Mouse (Mus musculus): ENCODE measurements around the gene Ly75. TPM values are rescaled to one million over a fixed set of nuclear protein-coding genes. Genes with fewer than 3 reads are reported as not detected.

Gene Ly75
- polyA plus RNA-seq, 1 experiment from 2014 or later: 4.2 TPM

- H3K36me3 ChIP-seq: no peaks in the 10 kb centered on the region
- ATAC-seq (ENCODE audit: insufficient number of reproducible peaks, insufficient read depth, low FRiP score, low TSS enrichment): peak; percentile 74; the same call in 1 of the 2 replicates
- H3K27me3 ChIP-seq: no peaks in the 10 kb centered on the region
- peaks cover 3% of the 10 kb centered on the region; the same call in 1 of the 2 replicates for H3K4me1 ChIP-seq
- whole genome bisulfite sequencing: 30% methylated on average over 1 of the region's 1 CpGs
- no peak overlapping the region for H3K9ac ChIP-seq
- H3K27ac ChIP-seq: peak overlapping the region; percentile 58; the same call in 1 of the 2 replicates
- no peak overlapping the region for H3K4me3 ChIP-seq
- no peak overlapping the region for H3K4me2 ChIP-seq (replicated peaks)
- no peaks in the 10 kb centered on the region for H3K9me3 ChIP-seq
Observed at GRCm38 (mm10) chr2:60267567-60267966, 115.5 kb downstream of the Ly75 start.

- Histone ChIP-seq H3K9me3 (no peaks in the 10 kb centered on the region), H3K4me2 (replicated peaks) (no peak overlapping the region), H3K4me3 (no peak overlapping the region), H3K4me1 (no peaks in the 10 kb centered on the region), H3K27me3 (no peaks in the 10 kb centered on the region), H3K27ac (no peak overlapping the region), H3K9ac (no peak overlapping the region), H3K36me3 (no peaks in the 10 kb centered on the region)
- ATAC-seq (ENCODE audit: insufficient number of reproducible peaks, insufficient read depth, low FRiP score, low TSS enrichment): no peak
- 81% methylated on average over 5 of the region's 5 CpGs for WGBS
Observed at GRCm38 (mm10) chr2:60260621-60261350, 122.3 kb downstream of the Ly75 start.

GRCm38 (mm10) chr2:60259186-60259585 is 123.9 kb downstream of the Ly75 start:
- ATAC-seq (ENCODE audit: insufficient number of reproducible peaks, insufficient read depth, low FRiP score, low TSS enrichment): no peak
- Histone ChIP-seq H3K36me3 (peaks cover 4% of the 10 kb centered on the region; the same call in 1 of the 2 replicates), H3K4me2 (replicated peaks) (no peak overlapping the region), H3K27ac (no peak overlapping the region), H3K4me1 (no peaks in the 10 kb centered on the region), H3K9me3 (no peaks in the 10 kb centered on the region), H3K9ac (no peak overlapping the region), H3K27me3 (no peaks in the 10 kb centered on the region), H3K4me3 (no peak overlapping the region)
- WGBS: 95% methylated on average over 5 of the region's 5 CpGs

GRCm38 (mm10) chr2:60256751-60257150 is 126.4 kb downstream of the Ly75 start:
- no peak overlapping the region for H3K27ac ChIP-seq
- H3K36me3 ChIP-seq: peaks cover 10% of the 10 kb centered on the region; the same call in 1 of the 2 replicates
- no peaks in the 10 kb centered on the region for H3K27me3 ChIP-seq
- ATAC-seq (ENCODE audit: insufficient number of reproducible peaks, insufficient read depth, low FRiP score, low TSS enrichment): no peak
- H3K9ac ChIP-seq: no peak overlapping the region
- no peak overlapping the region for H3K4me3 ChIP-seq
- 86% methylated on average over 2 of the region's 2 CpGs for WGBS
- no peaks in the 10 kb centered on the region for H3K4me1 ChIP-seq
- H3K9me3 ChIP-seq: no peaks in the 10 kb centered on the region
- no peak overlapping the region for H3K4me2 ChIP-seq (replicated peaks)

GRCm38 (mm10) chr2:60253506-60253905 is 129.6 kb downstream of the Ly75 start:
- Histone ChIP-seq H3K9me3 (no peaks in the 10 kb centered on the region), H3K36me3 (peaks cover 17% of the 10 kb centered on the region), H3K4me2 (replicated peaks) (no peak overlapping the region), H3K4me3 (no peak overlapping the region), H3K27me3 (no peaks in the 10 kb centered on the region), H3K4me1 (no peaks in the 10 kb centered on the region), H3K27ac (no peak overlapping the region), H3K9ac (no peak overlapping the region)
- no peak for ATAC-seq (ENCODE audit: insufficient number of reproducible peaks, insufficient read depth, low FRiP score, low TSS enrichment)

GRCm38 (mm10) chr2:60252782-60253181 is 130.3 kb downstream of the Ly75 start:
- 86% methylated on average over 4 of the region's 4 CpGs for WGBS
- H3K4me2 ChIP-seq (replicated peaks): no peak overlapping the region
- H3K27ac ChIP-seq: no peak overlapping the region
- H3K36me3 ChIP-seq: peaks cover 17% of the 10 kb centered on the region
- no peaks in the 10 kb centered on the region for H3K27me3 ChIP-seq
- no peak overlapping the region for H3K9ac ChIP-seq
- no peak overlapping the region for H3K4me3 ChIP-seq
- H3K4me1 ChIP-seq: no peaks in the 10 kb centered on the region
- H3K9me3 ChIP-seq: no peaks in the 10 kb centered on the region
- ATAC-seq (ENCODE audit: insufficient number of reproducible peaks, insufficient read depth, low FRiP score, low TSS enrichment): no peak

Other genes starting within 250 kb of the Ly75 start
- gene Baz2b, start 173.5 kb downstream of the Ly75 start, polyA plus RNA-seq (2016; fragmentation: Nextera tagmentation; extraction: Ambion mirVana): 71.2 and 76.3 TPM in 2 replicates
- 96.2 and 96.9 TPM in 2 replicates for gene March7, start 173.4 kb downstream of the Ly75 start, polyA plus RNA-seq (2016; fragmentation: Nextera tagmentation; extraction: Ambion mirVana)
- 34.2 and 37.9 TPM in 2 replicates for gene Cd302, start 98.8 kb downstream of the Ly75 start, polyA plus RNA-seq (2016; fragmentation: Nextera tagmentation; extraction: Ambion mirVana)
- 2.4 and 3.7 TPM in 2 replicates for gene Pla2r1, start 170.0 kb upstream of the Ly75 start, polyA plus RNA-seq (2016; fragmentation: Nextera tagmentation; extraction: Ambion mirVana)